Mouse (Mus musculus) megakaryocyte, adult 5-6 weeks (primary cell): Measurements from ENCODE around the gene Arhgef39. TPM values are rescaled to one million over a fixed set of nuclear protein-coding genes. Genes with fewer than 3 reads are reported as not detected.

Experiments
- total RNA-seq, 2 experiments: library from RNA; stranded (forward) in 1 of 2; stranded (reverse) in 1 of 2; fragments of 153-499, 151-499 nt in 1 of 2; fragments of 221-1000, 200-1000 nt in 1 of 2; gene quantifications; 2 replicates each; pipeline versions ENCODE4 v1.2.3 to v1.2.4; 2015 to 2017

The Arhgef39 gene
- total RNA-seq, 2 experiments from 2014 or later: 54.1 to 60.0 TPM

Other genes with a start within 250 kb of the Arhgef39 start
- gene Atp8b5, start 232.5 kb downstream of the Arhgef39 start, total RNA-seq (2015): 0.13 and 0.36 TPM in 2 replicates
- gene Atp8b5, start 232.5 kb downstream of the Arhgef39 start, total RNA-seq (2017): 0.04 and 0.20 TPM in 2 replicates
- gene Rusc2, start 117.7 kb downstream of the Arhgef39 start, total RNA-seq (2015): 2.1 and 3.0 TPM in 2 replicates
- gene Rusc2, start 117.7 kb downstream of the Arhgef39 start, total RNA-seq (2017): 0.77 and 2.3 TPM in 2 replicates
- not detected in 2 replicates for gene Fam166b, start 70.6 kb downstream of the Arhgef39 start, total RNA-seq (2015)
- gene Fam166b, start 70.6 kb downstream of the Arhgef39 start, total RNA-seq (2017): not detected in 2 replicates
- gene Tesk1, start 57.8 kb downstream of the Arhgef39 start, total RNA-seq (2015): 5.7 and 6.3 TPM in 2 replicates
- 7.6 and 9.3 TPM in 2 replicates for gene Tesk1, start 57.8 kb downstream of the Arhgef39 start, total RNA-seq (2017)
- gene Cd72, start 45.1 kb downstream of the Arhgef39 start, total RNA-seq (2015): 0.57 and 2.5 TPM in 2 replicates
- gene Cd72, start 45.1 kb downstream of the Arhgef39 start, total RNA-seq (2017): 3.0 and 3.5 TPM in 2 replicates
- gene Sit1, start 16.0 kb downstream of the Arhgef39 start, total RNA-seq (2015): not detected in 2 replicates
- 0.77 TPM in 1 of 2 replicates, not detected in the other for gene Sit1, start 16.0 kb downstream of the Arhgef39 start, total RNA-seq (2017)
- 16.7 and 17.5 TPM in 2 replicates for gene Ccdc107, start 6.8 kb downstream of the Arhgef39 start, total RNA-seq (2015)
- gene Ccdc107, start 6.8 kb downstream of the Arhgef39 start, total RNA-seq (2017): 23.6 and 32.6 TPM in 2 replicates
- 3.0 and 3.5 TPM in 2 replicates for gene Car9, start 7.3 kb upstream of the Arhgef39 start, total RNA-seq (2015)
- gene Car9, start 7.3 kb upstream of the Arhgef39 start, total RNA-seq (2017): 0.41 and 1.1 TPM in 2 replicates
- 0.11 TPM in 1 of 2 replicates, not detected in the other for gene Tpm2, start 24.1 kb upstream of the Arhgef39 start, total RNA-seq (2015)
- gene Tpm2, start 24.1 kb upstream of the Arhgef39 start, total RNA-seq (2017): 0.11 and 0.33 TPM in 2 replicates
- 29.4 and 33.0 TPM in 2 replicates for gene Creb3, start 62.6 kb upstream of the Arhgef39 start, total RNA-seq (2015)
- 84.6 and 101 TPM in 2 replicates for gene Creb3, start 62.6 kb upstream of the Arhgef39 start, total RNA-seq (2017)
- gene Tln1, start 63.0 kb upstream of the Arhgef39 start, total RNA-seq (2015): 226 and 299 TPM in 2 replicates
- 408 and 426 TPM in 2 replicates for gene Tln1, start 63.0 kb upstream of the Arhgef39 start, total RNA-seq (2017)
- 18.6 and 20.8 TPM in 2 replicates for gene Rgp1, start 79.0 kb upstream of the Arhgef39 start, total RNA-seq (2015)
- 8.2 and 24.7 TPM in 2 replicates for gene Rgp1, start 79.0 kb upstream of the Arhgef39 start, total RNA-seq (2017)
- 8.4 and 8.5 TPM in 2 replicates for gene Gba2, start 79.2 kb upstream of the Arhgef39 start, total RNA-seq (2015)
- 9.5 and 9.8 TPM in 2 replicates for gene Gba2, start 79.2 kb upstream of the Arhgef39 start, total RNA-seq (2017)
- gene Msmp, start 84.8 kb upstream of the Arhgef39 start, total RNA-seq (2015): not detected in 2 replicates
- gene Msmp, start 84.8 kb upstream of the Arhgef39 start, total RNA-seq (2017): not detected in 2 replicates
- gene Npr2, start 132.2 kb upstream of the Arhgef39 start, total RNA-seq (2015): 0.29 and 1.7 TPM in 2 replicates
- gene Npr2, start 132.2 kb upstream of the Arhgef39 start, total RNA-seq (2017): 0.33 and 1.3 TPM in 2 replicates
- gene Spag8, start 153.9 kb upstream of the Arhgef39 start, total RNA-seq (2015): not detected in 2 replicates
- not detected in 2 replicates for gene Spag8, start 153.9 kb upstream of the Arhgef39 start, total RNA-seq (2017)
- gene Hint2, start 156.8 kb upstream of the Arhgef39 start, total RNA-seq (2015): 23.8 and 24.3 TPM in 2 replicates
- 24.6 and 27.9 TPM in 2 replicates for gene Hint2, start 156.8 kb upstream of the Arhgef39 start, total RNA-seq (2017)
- gene Tmem8b, start 169.3 kb upstream of the Arhgef39 start, total RNA-seq (2015): 0.27 and 0.42 TPM in 2 replicates
- gene Tmem8b, start 169.3 kb upstream of the Arhgef39 start, total RNA-seq (2017): 0.04 and 0.16 TPM in 2 replicates
- 0.11 TPM in 1 of 2 replicates, not detected in the other for gene Fam221b, start 169.4 kb upstream of the Arhgef39 start, total RNA-seq (2015)
- 0.20 and 0.33 TPM in 2 replicates for gene Fam221b, start 169.4 kb upstream of the Arhgef39 start, total RNA-seq (2017)
- not detected in 2 replicates for gene Olfr70, start 201.1 kb upstream of the Arhgef39 start, total RNA-seq (2015)
- not detected in 2 replicates for gene Olfr70, start 201.1 kb upstream of the Arhgef39 start, total RNA-seq (2017)
- gene Olfr71, start 210.6 kb upstream of the Arhgef39 start, total RNA-seq (2015): not detected in 2 replicates
- gene Olfr71, start 210.6 kb upstream of the Arhgef39 start, total RNA-seq (2017): not detected in 2 replicates
- gene Hrct1, start 227.5 kb upstream of the Arhgef39 start, total RNA-seq (2015): not detected in 2 replicates
- not detected in 2 replicates for gene Hrct1, start 227.5 kb upstream of the Arhgef39 start, total RNA-seq (2017)
- gene Spaar, start 230.3 kb upstream of the Arhgef39 start, total RNA-seq (2015): not detected in 2 replicates
- not detected in 2 replicates for gene Spaar, start 230.3 kb upstream of the Arhgef39 start, total RNA-seq (2017)